Comparison of ENCODE assay signal across 12 mouse cellular contexts in genomic region chr4:78784675-78785377, GRCm38 (mm10).
"Had no signal": no experiment of that assay in that cellular context is flagged by ENCODE, and none has a peak within 500 bp of the region (broad histone marks: within the 10 kb centered on the region; RNA-seq: fewer than 3 reads in every experiment).

No protein-coding gene starts in this region.

- H3K9ac ChIP-seq: limb, embryonic 15.5 days; liver, embryonic 13.5 days had no signal

- ATAC-seq: lung, postnatal 0 days had no signal

- H3K4me2 ChIP-seq: limb, embryonic 15.5 days; liver, embryonic 13.5 days; midbrain, embryonic 11.5 days had no signal

- H3K27ac ChIP-seq: limb, embryonic 15.5 days; liver, embryonic 13.5 days had no signal

- H3K9me3 ChIP-seq: limb, embryonic 15.5 days; liver, embryonic 13.5 days; megakaryocyte, embryonic 14.5 days had no signal

- H3K27me3 ChIP-seq: limb, embryonic 15.5 days; liver, embryonic 13.5 days; megakaryocyte, embryonic 14.5 days had no signal

- H3K4me1 ChIP-seq: limb, embryonic 15.5 days; liver, embryonic 13.5 days; megakaryocyte, embryonic 14.5 days had no signal

- DNase-seq: kidney, adult 18-20 months; kidney, adult 9 months; kidney, postnatal 14 days; kidney, postnatal 4 days; liver, embryonic 13.5 days; lung, adult 2 months; midbrain, embryonic 14.5 days; thymus, postnatal 25 days had no signal

- H3K4me3 ChIP-seq: limb, embryonic 15.5 days; liver, embryonic 13.5 days; megakaryocyte, embryonic 14.5 days had no signal

- H3K36me3 ChIP-seq: limb, embryonic 15.5 days; liver, embryonic 13.5 days had no signal
